Comparison of ENCODE assay signal across 8 mouse cellular contexts in genomic region chr9:59290957-59291687, GRCm38 (mm10). TPM values are rescaled to one million over a fixed set of nuclear protein-coding genes. Genes with fewer than 3 reads are reported as not detected.
DNase-seq lines count a peak whose midpoint lies in the region; ATAC-seq and TF ChIP-seq lines count a peak whose summit lies in the region.

Gene Adpgk (plus strand): TSS chr9:59291558.

- intact Hi-C loops in gastrocnemius, adult 2 months (cut with DNase I) = loop anchor here (2.0 kb wide), 1 partner anchor 196 kb away; the partner anchor contains the start of gene Arih1
- intact Hi-C loops in left cerebral cortex, adult 2 months (cut with DNase I) = loop anchor here (1.0 kb wide), 1 partner anchor 195 kb away; the partner anchor contains the start of gene Arih1

- no peaks in the 10 kb centered on the region for H3K4me1 ChIP-seq in hindbrain, postnatal 0 days (ENCODE audit: insufficient read depth, low read length)

- H3K27me3 ChIP-seq in hindbrain, postnatal 0 days (ENCODE audit: insufficient read depth, low read length) = no peaks in the 10 kb centered on the region

- no peaks in the 10 kb centered on the region for H3K36me3 ChIP-seq in hindbrain, postnatal 0 days (ENCODE audit: insufficient read depth, low read length)

- peak within 1 kb of the TSS; percentile 99 for H3K4me3 ChIP-seq in gastrocnemius, adult 2 months
- peak within 1 kb of the TSS; percentile 88 for H3K4me3 ChIP-seq in hindbrain, postnatal 0 days (ENCODE audit: low read length)
- peak within 1 kb of the TSS; percentile 64 for H3K4me3 ChIP-seq in left cerebral cortex, adult 2 months

- H3K9ac ChIP-seq in hindbrain, postnatal 0 days (replicated peaks; ENCODE audit: low read length) = peak within 1 kb of the TSS; percentile 84

- TF ChIP-seq CTCF in gastrocnemius, adult 2 months (IDR thresholded peaks at IDR 0.05) = peak; percentile 55
- peak; percentile 80 for TF ChIP-seq CTCF in hindbrain, postnatal 0 days (IDR thresholded peaks at IDR 0.05; ENCODE audit: low read depth)
- TF ChIP-seq CTCF in left cerebral cortex, adult 2 months (IDR thresholded peaks at IDR 0.05) = peak; percentile 45

- DNase-seq in ZHBTc4 (ENCODE audit: low read depth, low spot score) = peak; percentile 100
- peak; percentile 99 for DNase-seq in gastrocnemius, adult 2 months
- peak; percentile 100 for DNase-seq in hindbrain, postnatal 0 days (ENCODE audit: low spot score)
- DNase-seq in left cerebral cortex, adult 2 months (ENCODE audit: extremely low spot score in 1 of 2, low spot score in 2 of 2) = peak; percentile 99
- DNase-seq in right cerebral cortex, adult 2 months (ENCODE audit: low spot score in 2 of 2) = peak; percentile 97 to 99
- peak; percentile 98 for DNase-seq in urinary bladder, postnatal 14 days (ENCODE audit: low spot score)

- H3K27ac ChIP-seq in gastrocnemius, adult 2 months = peak within 1 kb of the TSS; percentile 99
- H3K27ac ChIP-seq in hindbrain, postnatal 0 days = peak within 1 kb of the TSS; percentile 88
- peak within 1 kb of the TSS; percentile 86 for H3K27ac ChIP-seq in left cerebral cortex, adult 2 months

- no peaks in the 10 kb centered on the region for H3K9me3 ChIP-seq in hindbrain, postnatal 0 days (ENCODE audit: low read length)

- 1% methylated on average over 56 of the region's 58 CpGs for WGBS in hindbrain, postnatal 0 days

- peak within 1 kb of the TSS; percentile 78 for H3K4me2 ChIP-seq in hindbrain, postnatal 0 days (ENCODE audit: low read depth, low read length)

- peak; percentile 93 for ATAC-seq in common myeloid progenitor, adult 5-6 weeks (replicated peaks; ENCODE audit: low read depth, poor library complexity, severe bottlenecking)
- peak; percentile 99 for ATAC-seq in hindbrain, postnatal 0 days
- peak; percentile 85 for ATAC-seq in megakaryocyte, adult 5-6 weeks (ENCODE audit: poor library complexity, severe bottlenecking)

RNA-seq across cellular contexts. Expression of gene Adpgk, which starts in this region (rescaled TPM):
- 32.6 and 44.6 TPM in 2 replicates for total RNA-seq in common myeloid progenitor, adult 5-6 weeks (2017)
- 1 to 10 TPM; 6.8 to 9.7 TPM for total RNA-seq in gastrocnemius, adult 2 months (2021)
- 35.5 and 39.9 TPM in 2 replicates for total RNA-seq in hindbrain, postnatal 0 days (2014; rRNA removed)
- polyA plus RNA-seq in hindbrain, postnatal 0 days (2015; fragmentation: Nextera tagmentation; extraction: Ambion mirVana) = 18.2 and 19.5 TPM in 2 replicates
- 10 to 100 TPM; 16.2 to 16.3 TPM for total RNA-seq in left cerebral cortex, adult 2 months (2021)
- total RNA-seq in megakaryocyte, adult 5-6 weeks (2015) = 199 and 247 TPM in 2 replicates
- total RNA-seq in megakaryocyte, adult 5-6 weeks (2017) = 176 and 232 TPM in 2 replicates

Comparison
In these comparisons a context has a peak if more than half of its experiments do, and no peak if none do; other contexts are left out.
1. Peak in every context shown above with its lines: DNase-seq, ATAC-seq, H3K4me3 ChIP-seq and H3K27ac ChIP-seq.